Mouse (Mus musculus): ENCODE results near the gene Vmn1r177.
"Not testable (repeated sequence)": the region's sequence is repeated elsewhere in the genome, so short reads cannot be mapped to it uniquely, and the experiment has no call there.

Gene Vmn1r177

GRCm38 (mm10) chr7:23866349-23866748 is at the start of gene Vmn1r177:
Gene Vmn1r177, minus strand, starts transcription at chr7:23866449.
- not testable (repeated sequence) for DNase-seq (ENCODE audit: extremely low read depth, insufficient read length, low spot score)

GRCm38 (mm10) chr7:23891709-23892108 is 25.5 kb upstream of the Vmn1r177 start, which contains the start of gene Vmn1r178:
Gene Vmn1r178, plus strand, starts transcription at chr7:23892009.
- no peak for DNase-seq (ENCODE audit: extremely low read depth, insufficient read length, low spot score)

GRCm38 (mm10) chr7:23876918-23877317 is 10.7 kb upstream of the Vmn1r177 start:
- DNase-seq (ENCODE audit: extremely low read depth, insufficient read length, low spot score), result not testable (repeated sequence)

GRCm38 (mm10) chr7:23837272-23837671 is 29.0 kb downstream of the Vmn1r177 start, which contains the start of gene Vmn1r176:
Gene Vmn1r176, minus strand, starts transcription at chr7:23837372.
- DNase-seq (ENCODE audit: extremely low read depth, insufficient read length, low spot score), result not testable (repeated sequence)

Measured in 3134 (cell line).